Mouse (Mus musculus) C3H10T1/2 (cell line): ENCODE measurements around the gene Rnase1. TPM values are rescaled to one million over a fixed set of nuclear protein-coding genes. Genes with fewer than 3 reads are reported as not detected.

Experiments
- polyA plus RNA-seq, 2 experiments: library from polyadenylated mRNA; unstranded; fragments of >200 nt; fragmentation: generic; extraction: Trizol; gene quantifications; one replicate each; pipeline ENCODE4 v1.2.1; 2012; ENCODE audit warnings: missing spikeins in 2 of 2

The Rnase1 gene
- under 1 TPM in 1 of 2 experiments, not detected in 1; 0.06 TPM for polyA plus RNA-seq

DNA sequence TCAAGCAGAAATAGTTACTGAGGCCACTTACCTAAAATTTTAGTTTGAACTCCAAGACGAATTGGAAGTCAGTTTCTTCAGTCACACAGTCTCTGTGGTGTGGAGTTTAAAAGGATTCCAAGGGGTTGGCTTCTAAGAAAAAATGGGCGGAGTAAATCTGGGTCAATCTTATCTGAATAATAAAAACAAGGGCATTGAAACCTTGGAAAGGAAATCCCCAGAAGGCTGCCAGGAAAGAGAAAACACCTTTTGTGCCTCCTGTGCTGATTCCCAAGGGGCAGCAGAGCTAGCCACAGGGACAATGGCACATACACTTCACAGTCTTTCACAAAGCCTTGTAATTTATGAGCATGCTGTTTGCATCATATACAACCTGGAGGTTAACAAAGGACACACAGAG is at the start of gene Rnase1:
Gene Rnase1, minus strand, starts transcription at position 101 of the 400 bp plus-strand sequence.

GRCm38 (mm10) chr14:51161976-51162375 is 15.4 kb upstream of the Rnase1 start, which contains the start of gene Rnase2b:
Gene Rnase2b, plus strand, starts transcription at chr14:51162260.

GRCm38 (mm10) chr14:51113916-51114560 is 32.5 kb downstream of the Rnase1 start, which contains the start of gene Eddm3b:
Gene Eddm3b, plus strand, starts transcription at chr14:51114426.

Other genes starting within 250 kb of the Rnase1 start
- under 1 TPM; 0.01 to 0.52 TPM for gene Klhl33, start 249.3 kb downstream of the Rnase1 start, polyA plus RNA-seq
- 10 to 100 TPM; 34.1 to 57.0 TPM for gene Osgep, start 221.9 kb downstream of the Rnase1 start, polyA plus RNA-seq
- gene Apex1, start 221.8 kb downstream of the Rnase1 start, polyA plus RNA-seq: 100 to 1,000 TPM in 1 of 2 experiments, 10 to 100 TPM in 1; 65.4 to 178 TPM
- 10 to 100 TPM; 35.4 to 55.3 TPM for gene Pip4p1, start 215.9 kb downstream of the Rnase1 start, polyA plus RNA-seq
- gene Pnp, start 215.7 kb downstream of the Rnase1 start, polyA plus RNA-seq: 10 to 100 TPM; 21.1 to 92.2 TPM
- gene Gm49342, start 202.3 kb downstream of the Rnase1 start, polyA plus RNA-seq: 10 to 100 TPM in 1 of 2 experiments, 1 to 10 TPM in 1; 9.5 to 31.7 TPM
- under 1 TPM; 0.19 to 0.86 TPM for gene Pnp2, start 190.8 kb downstream of the Rnase1 start, polyA plus RNA-seq
- gene Rnase10, start 139.0 kb downstream of the Rnase1 start, polyA plus RNA-seq: 1 to 10 TPM in 1 of 2 experiments, under 1 TPM in 1; 0.11 to 4.8 TPM
- not detected for gene Rnase9, start 104.9 kb downstream of the Rnase1 start, polyA plus RNA-seq
- not detected for gene Rnase11, start 96.6 kb downstream of the Rnase1 start, polyA plus RNA-seq
- not detected for gene Rnase12, start 89.1 kb downstream of the Rnase1 start, polyA plus RNA-seq
- not detected for gene Olfr750, start 72.3 kb downstream of the Rnase1 start, polyA plus RNA-seq
- gene Rnase4, start 55.7 kb downstream of the Rnase1 start, polyA plus RNA-seq: 10 to 100 TPM in 1 of 2 experiments, under 1 TPM in 1; 0.44 to 20.1 TPM
- 1 to 10 TPM in 1 of 2 experiments, under 1 TPM in 1; 0.88 to 1.8 TPM for gene Ang, start 55.6 kb downstream of the Rnase1 start, polyA plus RNA-seq
- not detected for gene Eddm3b, start 32.4 kb downstream of the Rnase1 start, polyA plus RNA-seq
- under 1 TPM in 1 of 2 experiments, not detected in 1; 0.04 TPM for gene Rnase6, start 22.9 kb downstream of the Rnase1 start, polyA plus RNA-seq
- not detected for gene Rnase2b, start 15.5 kb upstream of the Rnase1 start, polyA plus RNA-seq
- gene Ang2, start 52.4 kb upstream of the Rnase1 start, polyA plus RNA-seq: under 1 TPM; 0.44 to 0.73 TPM
- gene Ear14, start 56.6 kb upstream of the Rnase1 start, polyA plus RNA-seq: not detected
- not detected for gene Rnase2a, start 109.3 kb upstream of the Rnase1 start, polyA plus RNA-seq
- not detected for gene Gm7247, start 215.0 kb upstream of the Rnase1 start, polyA plus RNA-seq